Mouse (Mus musculus): ENCODE data around the gene Fbrs. TPM values are rescaled to one million over a fixed set of nuclear protein-coding genes. Genes with fewer than 3 reads are reported as not detected.

Gene Fbrs
- polyA plus RNA-seq, 1 experiment from 2014 or later: 10.4 TPM

- peak overlapping the region; percentile 75 to 82 for H3K4me3 ChIP-seq (ENCODE audit: control insufficient read depth in 1 of 2, insufficient read depth in 1 of 2, low read depth in 1 of 2, low read length in 2 of 2)
- no peaks in the 10 kb centered on the region for H3K9me3 ChIP-seq (ENCODE audit: control insufficient read depth, low read length)
- peak overlapping the region; percentile 93 for H3K9ac ChIP-seq (ENCODE audit: low read length)
- H3K27me3 ChIP-seq (ENCODE audit: control insufficient read depth, insufficient read depth, low read length): no peaks in the 10 kb centered on the region
- H3K4me2 ChIP-seq (ENCODE audit: low read length): peak overlapping the region; percentile 81
- ATAC-seq (ENCODE audit: insufficient number of reproducible peaks, insufficient read depth, low FRiP score, low read depth): peak; percentile 83
- WGBS: under 1% methylated on average over 45 of the region's 46 CpGs
- peak overlapping the region; percentile 95 to 99 for H3K27ac ChIP-seq (replicated peaks in 1 of 2; ENCODE audit: control insufficient read depth in 1 of 2, insufficient read depth in 1 of 2, low read depth in 2 of 2, low read length in 2 of 2)
- peaks cover 4 to 12% of the 10 kb centered on the region in 2 experiments; a peak in 3 of 4 replicates for H3K4me1 ChIP-seq (ENCODE audit: control insufficient read depth in 2 of 2, insufficient read depth in 2 of 2, low read length in 2 of 2)
- peaks cover 40% of the 10 kb centered on the region for H3K36me3 ChIP-seq (ENCODE audit: control insufficient read depth, insufficient read depth, low read length)
Observed at GRCm38 (mm10) chr7:127470743-127471645, 8.0 kb upstream of the Fbrs start.

- Histone ChIP-seq H3K4me3 (ENCODE audit: control insufficient read depth in 1 of 2, insufficient read depth in 1 of 2, low read depth in 1 of 2, low read length in 2 of 2) (peak overlapping the region; percentile 75 to 82), H3K9ac (ENCODE audit: low read length) (peak overlapping the region; percentile 93), H3K4me2 (ENCODE audit: low read length) (peak overlapping the region; percentile 81), H3K27me3 (ENCODE audit: control insufficient read depth, insufficient read depth, low read length) (no peaks in the 10 kb centered on the region), H3K9me3 (ENCODE audit: control insufficient read depth, low read length) (no peaks in the 10 kb centered on the region), H3K36me3 (ENCODE audit: control insufficient read depth, insufficient read depth, low read length) (peaks cover 43% of the 10 kb centered on the region), H3K27ac (replicated peaks in 1 of 2; ENCODE audit: control insufficient read depth in 1 of 2, insufficient read depth in 1 of 2, low read depth in 2 of 2, low read length in 2 of 2) (peak overlapping the region; percentile 95 to 99), H3K4me1 (ENCODE audit: control insufficient read depth in 2 of 2, insufficient read depth in 2 of 2, low read length in 2 of 2) (peaks cover 4 to 12% of the 10 kb centered on the region in 2 experiments; a peak in 3 of 4 replicates)
- peak; percentile 45 for ATAC-seq (ENCODE audit: insufficient number of reproducible peaks, insufficient read depth, low FRiP score, low read depth)
- 1% methylated on average over 21 of the region's 25 CpGs for WGBS
Observed at GRCm38 (mm10) chr7:127471646-127472010, 7.4 kb upstream of the Fbrs start.

GRCm38 (mm10) chr7:127472060-127472459 lies 6.9 kb upstream of the Fbrs start:
- WGBS: 0% methylated on average over 7 of the region's 7 CpGs
- H3K36me3 ChIP-seq (ENCODE audit: control insufficient read depth, insufficient read depth, low read length): peaks cover 45% of the 10 kb centered on the region

GRCm38 (mm10) chr7:127473705-127474104 lies 5.3 kb upstream of the Fbrs start:
- Histone ChIP-seq H3K36me3 (ENCODE audit: control insufficient read depth, insufficient read depth, low read length) (peaks cover 41% of the 10 kb centered on the region), H3K27me3 (ENCODE audit: control insufficient read depth, insufficient read depth, low read length) (no peaks in the 10 kb centered on the region), H3K4me2 (ENCODE audit: low read length) (no peak overlapping the region), H3K4me1 (ENCODE audit: control insufficient read depth in 2 of 2, insufficient read depth in 2 of 2, low read length in 2 of 2) (peaks cover 4 to 19% of the 10 kb centered on the region in 2 experiments; a peak in 3 of 4 replicates), H3K9me3 (ENCODE audit: control insufficient read depth, low read length) (no peaks in the 10 kb centered on the region), H3K9ac (ENCODE audit: low read length) (no peak overlapping the region), H3K27ac (replicated peaks in 1 of 2; ENCODE audit: control insufficient read depth in 1 of 2, insufficient read depth in 1 of 2, low read depth in 2 of 2, low read length in 2 of 2) (no peak overlapping the region), H3K4me3 (ENCODE audit: control insufficient read depth in 1 of 2, insufficient read depth in 1 of 2, low read depth in 1 of 2, low read length in 2 of 2) (no peak overlapping the region)
- WGBS: 82% methylated on average over 5 of the region's 5 CpGs
- ATAC-seq (ENCODE audit: insufficient number of reproducible peaks, insufficient read depth, low FRiP score, low read depth): no peak

More at GRCm38 (mm10) chr7:127472060-127472459, 6.9 kb upstream of the Fbrs start:
- peak overlapping the region; percentile 93 for H3K9ac ChIP-seq (ENCODE audit: low read length)
- no peak for ATAC-seq (ENCODE audit: insufficient number of reproducible peaks, insufficient read depth, low FRiP score, low read depth)
- H3K27me3 ChIP-seq (ENCODE audit: control insufficient read depth, insufficient read depth, low read length): no peaks in the 10 kb centered on the region
- H3K27ac ChIP-seq (replicated peaks in 1 of 2; ENCODE audit: control insufficient read depth in 1 of 2, insufficient read depth in 1 of 2, low read depth in 2 of 2, low read length in 2 of 2): peak overlapping the region; percentile 95 to 99
- peaks cover 4 to 16% of the 10 kb centered on the region in 2 experiments; a peak in 3 of 4 replicates for H3K4me1 ChIP-seq (ENCODE audit: control insufficient read depth in 2 of 2, insufficient read depth in 2 of 2, low read length in 2 of 2)
- peak overlapping the region; percentile 75 to 82 for H3K4me3 ChIP-seq (ENCODE audit: control insufficient read depth in 1 of 2, insufficient read depth in 1 of 2, low read depth in 1 of 2, low read length in 2 of 2)
- H3K4me2 ChIP-seq (ENCODE audit: low read length): peak overlapping the region; percentile 81
- no peaks in the 10 kb centered on the region for H3K9me3 ChIP-seq (ENCODE audit: control insufficient read depth, low read length)

- WGBS: 84% methylated on average over 6 of the region's 6 CpGs
Observed at GRCm38 (mm10) chr7:127474378-127475070, 4.5 kb upstream of the Fbrs start.

GRCm38 (mm10) chr7:127475186-127475740 lies 3.7 kb upstream of the Fbrs start:
- Histone ChIP-seq H3K4me3 (ENCODE audit: control insufficient read depth in 1 of 2, insufficient read depth in 1 of 2, low read depth in 1 of 2, low read length in 2 of 2) (no peak overlapping the region), H3K36me3 (ENCODE audit: control insufficient read depth, insufficient read depth, low read length) (peaks cover 41% of the 10 kb centered on the region), H3K9me3 (ENCODE audit: control insufficient read depth, low read length) (no peaks in the 10 kb centered on the region), H3K27ac (replicated peaks in 1 of 2; ENCODE audit: control insufficient read depth in 1 of 2, insufficient read depth in 1 of 2, low read depth in 2 of 2, low read length in 2 of 2) (no peak overlapping the region), H3K9ac (ENCODE audit: low read length) (no peak overlapping the region), H3K4me2 (ENCODE audit: low read length) (no peak overlapping the region), H3K4me1 (ENCODE audit: control insufficient read depth in 2 of 2, insufficient read depth in 2 of 2, low read length in 2 of 2) (peaks cover 7 to 24% of the 10 kb centered on the region in 2 experiments; a peak in 3 of 4 replicates), H3K27me3 (ENCODE audit: control insufficient read depth, insufficient read depth, low read length) (no peaks in the 10 kb centered on the region)
- ATAC-seq (ENCODE audit: insufficient number of reproducible peaks, insufficient read depth, low FRiP score, low read depth): no peak
- 93% methylated on average over 11 of the region's 11 CpGs for WGBS

More at GRCm38 (mm10) chr7:127474378-127475070, 4.5 kb upstream of the Fbrs start:
- H3K36me3 ChIP-seq (ENCODE audit: control insufficient read depth, insufficient read depth, low read length): peaks cover 41% of the 10 kb centered on the region
- no peak for ATAC-seq (ENCODE audit: insufficient number of reproducible peaks, insufficient read depth, low FRiP score, low read depth)
- peaks cover 4 to 20% of the 10 kb centered on the region in 2 experiments; a peak in 3 of 4 replicates for H3K4me1 ChIP-seq (ENCODE audit: control insufficient read depth in 2 of 2, insufficient read depth in 2 of 2, low read length in 2 of 2)
- H3K9me3 ChIP-seq (ENCODE audit: control insufficient read depth, low read length): no peaks in the 10 kb centered on the region
- H3K4me2 ChIP-seq (ENCODE audit: low read length): no peak overlapping the region
- no peak overlapping the region for H3K27ac ChIP-seq (replicated peaks in 1 of 2; ENCODE audit: control insufficient read depth in 1 of 2, insufficient read depth in 1 of 2, low read depth in 2 of 2, low read length in 2 of 2)
- no peak overlapping the region for H3K9ac ChIP-seq (ENCODE audit: low read length)
- H3K27me3 ChIP-seq (ENCODE audit: control insufficient read depth, insufficient read depth, low read length): no peaks in the 10 kb centered on the region
- no peak overlapping the region for H3K4me3 ChIP-seq (ENCODE audit: control insufficient read depth in 1 of 2, insufficient read depth in 1 of 2, low read depth in 1 of 2, low read length in 2 of 2)

- Histone ChIP-seq H3K27me3 (ENCODE audit: control insufficient read depth, insufficient read depth, low read length) (no peaks in the 10 kb centered on the region), H3K9ac (ENCODE audit: low read length) (no peak overlapping the region), H3K36me3 (ENCODE audit: control insufficient read depth, insufficient read depth, low read length) (peaks cover 50% of the 10 kb centered on the region), H3K4me3 (ENCODE audit: control insufficient read depth in 1 of 2, insufficient read depth in 1 of 2, low read depth in 1 of 2, low read length in 2 of 2) (no peak overlapping the region), H3K4me2 (ENCODE audit: low read length) (no peak overlapping the region), H3K9me3 (ENCODE audit: control insufficient read depth, low read length) (no peaks in the 10 kb centered on the region), H3K27ac (replicated peaks in 1 of 2; ENCODE audit: control insufficient read depth in 1 of 2, insufficient read depth in 1 of 2, low read depth in 2 of 2, low read length in 2 of 2) (no peak overlapping the region), H3K4me1 (ENCODE audit: control insufficient read depth in 2 of 2, insufficient read depth in 2 of 2, low read length in 2 of 2) (peaks cover 7 to 30% of the 10 kb centered on the region in 2 experiments; a peak in 3 of 4 replicates)
- ATAC-seq (ENCODE audit: insufficient number of reproducible peaks, insufficient read depth, low FRiP score, low read depth): no peak
- 92% methylated on average over 11 of the region's 11 CpGs for WGBS
Observed at GRCm38 (mm10) chr7:127476336-127476735, 2.7 kb upstream of the Fbrs start.

Data from heart, embryonic 14.5 days (tissue).